Comparison of ENCODE assay signal across 20 mouse cellular contexts in the genomic region with DNA sequence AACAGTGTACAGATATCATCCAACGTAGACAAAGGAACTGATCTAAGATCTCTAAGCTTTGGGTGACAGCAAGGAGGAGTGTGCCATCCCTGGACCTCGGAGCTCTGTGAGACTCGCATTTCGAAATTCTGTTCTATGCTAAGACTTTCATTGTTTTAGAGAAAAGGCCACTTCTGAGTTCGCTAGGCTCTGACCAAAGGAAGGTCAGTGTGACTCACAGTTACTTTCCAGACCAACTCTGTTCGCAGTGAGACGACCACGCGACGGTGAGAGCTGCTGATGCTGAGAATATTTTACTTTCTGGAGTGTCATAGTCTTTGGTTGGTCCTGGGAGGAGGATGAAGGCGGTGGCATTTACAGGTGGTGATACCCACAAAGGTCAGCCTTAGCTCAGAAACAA.
DNase-seq lines count a peak whose midpoint lies in the region; ATAC-seq lines count a peak whose summit lies in the region.
"Had no signal": no experiment of that assay in that cellular context is flagged by ENCODE, and none has a peak within 500 bp of the region (broad histone marks: within the 10 kb centered on the region; RNA-seq: fewer than 3 reads in every experiment).

No protein-coding gene starts in this region.

- peak; percentile 61 for DNase-seq in adrenal gland, adult 2 months
- no peak for DNase-seq in adrenal gland, adult 8-10 months
- DNase-seq in adrenal gland, postnatal 36 days, result peak; percentile 47 to 56
- no peak for DNase-seq in adrenal gland, postnatal 4 days (ENCODE audit: low spot score in 2 of 2)
- DNase-seq in adipocyte (ENCODE audit: low spot score), result peak; percentile 5
- DNase-seq: adrenal gland, postnatal 10 days; B cell, adult 2 months; cerebellum, adult 11 months; cerebellum, adult 18-20 months; cerebellum, adult 8-10 months; cerebellum, adult 9-11 months; cerebellum, postnatal 14 days; cerebellum, postnatal 36 days; forebrain, postnatal 0 days had no signal

- ATAC-seq in megakaryocyte progenitor cell, adult 5-6 weeks (replicated peaks; ENCODE audit: poor library complexity), result no peak
- ATAC-seq: activated CD4-positive, CD25-positive, alpha-beta regulatory T cell, adult 4 months; CD4-positive, CD25-positive, alpha-beta regulatory T cell, adult 4 months; forebrain, embryonic 13.5 days; forebrain, embryonic 15.5 days; forebrain, postnatal 0 days; Patski had no signal

Comparison
In these comparisons a context has a peak if more than half of its experiments do, and no peak if none do; other contexts are left out.
1. DNase-seq: peak in adrenal gland, adult 2 months (single experiment), adrenal gland, postnatal 36 days (2 of 2) and adipocyte (single experiment); none in adrenal gland, adult 8-10 months (single experiment) and adrenal gland, postnatal 4 days (0 of 2).